Mouse (Mus musculus) lung, postnatal 36 days (tissue): ENCODE measurements at regions not wholly inside any gene's neighbourhood (a gene's known extent, or its start where the extent isn't known, plus 50 kb on each side); places are given as distances from the start of the nearest gene placed in this dataset.
A peak's percentile ranks its signal among the peaks of the same experiment; 100 is the strongest.

Source experiments
- DNase-seq: peaks from one replicate; pipeline ENCODE4 v3.0.0; 2022; ENCODE audit warnings: mixed read lengths

DNA sequence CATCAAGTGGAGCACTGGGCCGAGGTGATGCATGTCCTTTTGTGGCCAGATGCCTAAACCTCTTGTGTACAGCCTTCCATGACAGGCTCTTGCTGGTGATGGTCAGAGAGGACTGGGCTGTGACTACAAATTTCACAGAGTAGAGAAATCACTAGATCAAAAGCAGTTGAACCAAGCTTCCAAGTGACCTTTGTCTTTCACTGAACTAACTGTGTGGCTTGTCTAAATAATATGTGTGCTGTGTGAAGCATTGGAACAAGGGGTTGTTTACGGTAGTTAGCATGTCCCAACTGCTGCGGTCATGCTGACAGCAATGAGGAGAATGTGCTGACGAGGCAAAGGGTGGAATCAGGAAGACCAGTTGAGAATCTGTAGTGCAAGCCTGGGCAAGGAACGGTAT lies 55.3 kb upstream of the D16Ertd472e start:
- peak; percentile 13 for DNase-seq

DNA sequence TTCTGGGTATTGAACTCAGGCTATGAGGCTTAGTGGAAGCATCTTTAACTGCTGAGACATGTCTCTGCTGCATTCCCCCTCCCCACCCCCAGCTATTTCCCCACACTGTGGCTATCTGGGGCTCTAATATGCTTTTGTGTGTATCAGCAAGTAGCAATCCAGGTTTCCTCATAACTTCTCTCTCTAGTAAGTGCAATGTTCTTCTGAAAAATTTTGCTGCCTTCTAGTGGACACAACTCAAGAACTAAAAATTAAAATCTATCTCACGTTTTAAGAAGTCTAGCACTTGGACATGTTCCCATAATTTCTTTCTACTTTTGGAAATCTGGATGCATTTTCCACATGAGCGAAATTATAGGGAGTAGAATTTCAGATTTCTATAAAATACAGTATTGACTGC lies 50.3 kb upstream of the D16Ertd472e start:
- DNase-seq, result peak; percentile 6
